Mouse (Mus musculus) c-Kit-positive CD71-positive TER-119-negative erythroid progenitor cells, embryonic 14.5 days (primary cell): ENCODE measurements at regions not wholly inside any gene's neighbourhood (a gene's known extent, or its start where the extent isn't known, plus 50 kb on each side); places are given as distances from the start of the nearest gene placed in this dataset.

ENCODE experiments used
- DNase-seq: peaks from one replicate; pipeline ENCODE4 v3.0.0-alpha.2; 2013; ENCODE audit warnings: low read depth

DNA sequence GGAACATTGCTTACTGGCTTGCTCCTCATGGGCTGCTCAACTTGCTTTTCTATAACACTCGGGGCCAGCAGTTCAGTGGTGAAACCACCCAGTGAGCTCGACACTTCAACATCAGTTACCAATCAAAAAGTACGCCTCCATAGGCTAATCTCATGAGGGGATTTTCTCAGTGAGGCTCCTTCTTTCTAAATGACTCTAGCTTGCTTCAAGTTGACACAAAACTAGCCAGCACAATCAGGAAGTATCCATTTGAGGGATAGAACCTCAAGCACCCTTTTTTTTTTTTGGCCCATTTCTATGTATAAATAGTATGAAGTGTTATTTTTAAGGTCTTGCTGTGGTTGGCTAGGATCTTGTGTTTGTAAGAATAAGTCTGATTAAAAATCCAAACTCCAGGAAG lies 321.7 kb upstream of the Ubash3b start:
- no peak for DNase-seq

DNA sequence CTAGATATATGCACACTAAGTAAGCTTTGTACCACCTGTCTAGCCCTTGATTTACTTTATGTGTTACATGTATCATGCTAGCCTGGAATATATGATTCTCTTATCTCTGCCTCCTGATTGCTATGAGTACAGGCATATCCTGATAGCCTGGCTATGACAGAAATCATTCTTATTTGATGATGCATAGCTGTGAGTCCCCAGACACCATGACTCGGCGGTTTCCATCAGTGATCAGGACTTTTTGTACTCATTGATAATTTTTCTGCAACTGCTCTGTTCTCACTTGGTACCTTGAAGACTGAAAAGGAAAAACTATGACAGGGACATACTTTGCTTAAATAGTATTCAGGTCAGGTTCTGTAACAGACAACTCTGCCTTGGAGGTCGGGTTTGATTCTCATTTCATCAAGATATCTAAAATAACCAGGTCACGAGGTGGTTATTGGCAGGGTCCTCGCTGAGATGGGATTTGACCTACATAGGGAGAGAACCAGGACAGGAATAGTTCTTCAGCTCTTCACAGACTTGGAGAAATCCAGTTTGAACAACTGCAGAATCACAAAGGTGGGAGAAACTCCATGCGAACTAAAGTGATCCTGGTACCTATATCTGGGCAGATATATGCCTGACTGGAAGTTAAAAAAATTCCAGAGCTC lies 320.2 kb upstream of the Ubash3b start:
- no peak for DNase-seq

DNA sequence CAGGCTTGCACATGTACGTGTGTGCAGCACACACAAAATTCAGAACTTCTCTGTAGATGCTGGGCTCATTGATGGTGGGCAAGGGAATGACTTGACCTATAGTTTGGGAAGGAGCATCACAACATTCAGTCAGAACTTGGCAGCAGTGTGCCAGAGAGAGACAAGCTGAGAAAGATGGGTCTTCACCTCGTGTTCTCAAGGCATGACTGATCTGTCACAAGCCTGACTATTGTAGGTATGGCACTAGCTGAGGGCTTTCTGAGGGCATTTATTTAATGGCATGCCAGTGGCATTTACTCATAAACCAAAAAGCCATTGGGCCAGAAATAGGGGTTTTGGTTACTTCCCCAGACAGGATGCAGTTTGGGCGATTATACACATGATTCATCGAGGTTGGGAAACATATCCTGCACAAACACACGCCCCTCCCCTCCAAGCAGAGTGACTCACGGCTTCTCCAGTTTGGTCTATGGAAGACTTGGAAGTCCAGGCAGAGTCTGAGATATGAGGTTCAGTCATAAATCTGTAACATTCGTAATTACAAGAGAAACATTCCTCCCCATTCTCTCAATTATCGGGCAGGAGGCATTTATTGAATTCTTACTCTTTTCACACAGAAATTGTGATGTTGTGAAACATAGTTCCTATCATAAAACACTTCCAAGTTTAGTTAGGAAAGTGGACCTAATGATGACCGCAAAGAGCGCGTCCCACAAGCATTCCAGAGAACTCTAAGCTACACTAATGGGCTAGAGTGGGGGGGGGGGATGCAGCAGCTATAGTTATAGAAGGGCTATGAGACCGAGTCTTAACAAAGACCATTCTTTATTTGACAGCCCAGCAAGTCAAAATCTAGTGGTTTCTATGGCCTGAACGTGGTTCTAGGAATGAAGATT lies 318.6 kb upstream of the Ubash3b start:
- no peak for DNase-seq

DNA sequence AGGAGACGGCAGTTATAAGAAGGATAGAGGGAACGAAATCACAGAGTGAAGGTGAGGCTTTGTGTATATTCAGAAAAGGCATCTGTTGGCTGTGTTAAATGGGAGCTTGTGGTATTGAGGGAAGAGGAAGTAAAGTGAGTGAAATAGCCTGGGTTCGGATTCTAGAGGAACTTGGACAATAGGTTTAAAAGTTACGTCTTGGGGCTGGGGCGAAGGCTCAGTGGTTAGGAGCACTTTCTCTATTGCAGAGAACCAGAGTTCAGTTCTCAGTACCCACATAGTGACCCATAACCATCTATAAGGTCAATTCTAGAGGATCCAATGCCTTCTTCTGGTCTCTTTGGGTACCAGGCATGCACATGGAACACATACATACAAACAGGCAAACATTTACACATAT lies 317.6 kb upstream of the Ubash3b start:
- DNase-seq = no peak

DNA sequence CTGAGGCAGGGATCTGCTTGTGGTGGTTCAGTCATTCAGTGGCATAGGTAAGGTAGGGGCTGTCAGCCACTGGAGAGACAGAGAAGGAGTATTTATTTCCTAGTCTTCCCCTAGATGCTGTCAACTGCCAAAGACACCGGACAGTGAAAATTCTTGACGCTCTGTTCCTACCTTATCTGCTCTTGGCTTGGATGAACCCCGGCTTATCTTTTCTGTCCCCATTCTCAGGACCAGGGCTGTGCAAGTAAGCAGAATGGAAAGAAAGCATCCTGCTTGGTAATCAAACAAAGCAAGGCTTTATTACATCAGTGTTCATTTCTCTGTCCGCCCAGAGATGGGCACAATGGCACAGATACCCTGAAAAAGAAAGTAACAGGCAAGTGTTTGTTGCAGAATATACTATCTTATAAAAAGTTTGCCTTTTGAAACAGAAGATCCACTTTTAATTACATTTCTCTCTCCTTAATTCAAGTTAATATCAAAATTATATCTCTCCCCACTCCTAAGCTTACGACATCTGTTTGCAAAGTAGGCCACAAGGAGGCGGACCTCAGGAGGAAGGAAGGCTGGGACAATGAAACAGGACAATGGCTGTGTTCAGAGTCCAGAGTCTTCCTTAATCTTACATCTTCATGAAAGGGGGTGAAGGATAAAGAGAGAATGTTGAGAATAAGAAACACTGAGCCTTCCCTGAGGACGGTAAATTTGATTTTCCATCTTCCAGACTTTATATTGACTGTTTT lies 316.8 kb upstream of the Ubash3b start:
- no peak for DNase-seq

DNA sequence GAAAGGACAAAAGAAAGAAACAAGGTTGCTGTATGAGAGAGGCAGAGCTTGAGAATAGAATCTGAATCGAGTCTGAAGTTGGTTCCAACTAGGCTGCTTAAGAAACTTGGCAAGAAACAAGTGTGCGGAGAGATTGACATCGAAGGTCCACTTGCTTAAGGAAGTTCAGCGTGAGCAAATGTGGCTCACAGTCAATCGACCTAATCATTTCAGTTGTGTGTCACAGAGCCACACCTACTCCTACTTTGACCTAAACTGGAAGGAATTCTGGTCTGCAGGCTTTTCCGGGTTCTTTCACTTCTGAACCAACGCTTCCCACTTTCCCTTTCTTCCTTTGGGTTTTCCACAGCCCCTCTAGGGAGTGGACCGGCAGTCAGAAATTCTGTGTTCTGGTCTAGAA lies 313.8 kb upstream of the Ubash3b start:
- no peak for DNase-seq

DNA sequence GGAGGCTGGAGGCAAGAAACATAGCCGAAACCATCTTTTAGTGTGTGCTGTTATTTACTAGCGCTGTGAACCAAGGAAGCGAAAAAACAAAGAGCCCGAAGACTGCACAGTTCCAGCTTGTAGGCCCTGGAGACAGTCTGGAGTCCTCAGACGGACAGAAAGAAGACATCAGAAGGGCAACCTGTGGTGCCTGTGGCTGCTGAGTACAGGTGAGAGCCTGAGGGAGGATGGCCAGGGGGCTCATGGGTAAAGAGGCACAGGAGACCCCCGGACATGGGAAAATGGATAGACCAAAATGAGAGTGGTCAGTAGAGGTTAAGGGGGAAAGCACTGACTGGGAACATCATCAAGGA lies 313.4 kb upstream of the Ubash3b start:
- no peak for DNase-seq

DNA sequence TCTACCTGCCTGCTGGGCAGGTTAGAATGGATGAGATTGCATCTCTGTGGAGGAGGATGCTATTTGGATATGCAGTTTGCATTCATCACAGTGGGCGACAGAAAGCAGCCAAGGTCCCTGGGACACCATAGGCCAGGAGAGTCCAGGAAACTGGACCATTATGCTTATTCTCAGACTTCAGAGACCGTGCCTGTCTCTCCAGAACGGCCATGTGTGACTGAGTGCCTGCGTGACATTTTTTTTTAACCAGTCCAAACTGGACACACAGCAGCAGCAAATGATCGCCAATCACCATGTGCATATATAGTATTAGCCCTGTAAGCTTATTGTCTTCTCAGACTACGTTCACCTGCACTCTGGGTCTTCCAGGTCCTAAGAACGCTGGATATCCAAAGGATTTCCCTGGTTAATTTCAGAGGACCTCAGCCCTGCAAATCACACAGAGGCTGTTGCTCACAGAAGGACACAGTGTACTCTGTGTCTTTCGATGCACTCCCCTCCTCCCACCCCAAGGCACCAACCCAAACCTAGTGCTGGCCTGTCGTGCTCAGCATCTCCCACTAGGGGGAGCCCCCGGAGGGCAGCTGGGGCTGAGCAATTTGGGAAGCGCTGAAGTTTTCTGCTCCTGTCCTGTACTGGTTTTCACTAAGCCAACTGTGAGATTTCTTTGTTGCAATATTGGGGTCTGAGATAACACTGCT lies 312.9 kb upstream of the Ubash3b start:
- no peak for DNase-seq

DNA sequence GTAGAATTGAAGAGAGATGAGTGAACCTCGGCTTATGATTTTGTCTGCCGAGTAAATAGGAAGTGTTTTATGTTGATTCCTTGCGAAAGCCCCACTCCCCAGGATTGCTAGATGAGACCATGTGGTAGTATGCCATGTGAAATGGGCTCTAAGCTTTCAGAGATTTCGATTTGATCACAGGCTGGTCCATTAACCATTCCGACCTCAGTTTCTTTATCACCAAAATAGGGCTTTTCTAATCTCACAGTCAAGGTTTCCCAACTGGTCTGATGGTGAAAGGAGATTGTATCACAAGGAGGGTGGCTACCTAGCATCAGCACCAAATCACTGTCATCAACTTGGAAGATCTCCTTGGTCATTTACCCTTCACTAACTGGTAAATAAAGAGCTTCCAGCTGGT lies 312.0 kb upstream of the Ubash3b start:
- DNase-seq = no peak

DNA sequence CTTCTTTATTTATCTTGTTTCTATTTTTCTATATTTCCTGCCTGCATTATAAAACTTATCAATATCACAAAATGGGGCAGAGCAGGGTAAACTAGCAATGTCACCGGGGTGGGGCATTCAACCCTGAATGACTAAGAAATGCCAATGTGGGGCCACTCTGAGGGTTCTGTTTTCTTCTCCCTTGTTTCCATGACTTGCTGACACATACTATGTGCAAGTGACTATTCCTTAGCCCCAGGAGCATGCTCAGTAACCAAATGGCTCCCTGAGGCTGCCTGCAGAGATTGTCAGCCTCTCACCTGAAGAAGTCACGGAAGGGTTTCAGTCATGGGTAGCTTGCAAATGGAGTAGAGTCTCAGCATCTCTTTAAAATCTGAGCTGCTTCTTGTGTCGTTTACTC lies 309.8 kb upstream of the Ubash3b start:
- no peak for DNase-seq

DNA sequence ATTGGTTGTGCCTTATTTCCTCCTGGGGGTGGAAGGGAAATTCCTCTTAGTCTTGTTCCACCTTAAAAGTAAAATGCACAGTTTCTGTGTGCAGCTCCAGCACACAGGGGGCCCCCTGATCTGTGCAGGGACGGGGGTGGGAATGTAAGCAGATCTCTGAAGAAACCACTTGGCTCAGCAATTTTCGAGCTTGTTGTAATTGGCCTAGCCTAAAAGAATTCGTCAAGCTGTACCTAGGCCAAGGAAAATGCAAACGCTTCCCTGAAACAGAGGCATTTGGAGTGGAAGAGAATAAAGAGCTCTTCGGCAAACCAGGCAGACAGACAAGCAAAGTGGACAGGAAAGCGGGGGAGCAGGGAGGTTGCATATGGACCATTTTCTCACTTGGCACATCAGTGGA lies 308.5 kb upstream of the Ubash3b start:
- DNase-seq = no peak

DNA sequence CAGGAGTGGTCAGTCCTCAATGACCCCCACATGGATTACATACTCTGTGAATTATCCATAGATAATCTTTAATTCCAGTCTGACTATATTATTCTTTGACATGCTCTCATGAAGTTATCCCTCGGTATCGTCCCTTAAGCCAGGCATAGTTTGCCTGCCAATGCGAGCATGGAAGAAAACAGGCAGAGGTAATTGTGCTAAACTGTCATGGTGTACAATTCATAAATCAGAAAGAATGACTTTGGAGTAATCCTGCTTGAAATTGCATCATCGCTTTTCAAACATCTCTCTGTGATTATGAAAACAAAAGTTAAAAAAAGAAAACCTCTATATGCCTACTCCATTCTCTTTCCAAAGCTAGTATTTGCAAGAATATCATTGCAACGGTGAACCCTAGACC lies 307.9 kb upstream of the Ubash3b start:
- no peak for DNase-seq

DNA sequence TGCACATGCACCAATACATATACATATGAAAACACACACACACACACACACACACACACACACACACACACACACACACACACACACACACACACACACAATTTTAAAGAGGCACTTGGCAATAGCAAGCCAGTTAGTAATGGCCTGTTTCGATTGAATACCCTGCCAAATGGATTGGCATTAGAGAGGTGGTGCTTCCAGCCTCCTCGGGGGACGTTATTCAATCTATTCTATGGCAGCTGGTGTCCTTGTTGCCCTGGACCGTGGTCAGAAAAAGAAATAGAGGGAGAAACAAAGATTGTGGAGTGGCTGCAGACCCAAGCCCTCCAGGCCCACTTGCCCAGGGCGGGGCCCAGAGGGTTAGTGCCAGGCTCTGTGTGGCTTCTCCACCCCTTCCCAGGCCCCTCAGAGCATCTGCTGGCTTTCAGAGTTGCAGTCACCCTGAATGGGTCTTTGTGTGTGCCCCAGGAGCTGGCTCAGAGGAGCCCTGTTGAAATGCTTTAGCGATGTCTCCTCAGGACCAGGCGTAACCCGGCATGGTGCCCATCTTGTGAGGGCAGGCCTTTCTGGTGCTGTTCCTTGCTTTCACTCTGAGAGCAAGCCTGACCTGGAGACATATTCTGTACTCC lies 302.7 kb upstream of the Ubash3b start:
- no peak for DNase-seq

DNA sequence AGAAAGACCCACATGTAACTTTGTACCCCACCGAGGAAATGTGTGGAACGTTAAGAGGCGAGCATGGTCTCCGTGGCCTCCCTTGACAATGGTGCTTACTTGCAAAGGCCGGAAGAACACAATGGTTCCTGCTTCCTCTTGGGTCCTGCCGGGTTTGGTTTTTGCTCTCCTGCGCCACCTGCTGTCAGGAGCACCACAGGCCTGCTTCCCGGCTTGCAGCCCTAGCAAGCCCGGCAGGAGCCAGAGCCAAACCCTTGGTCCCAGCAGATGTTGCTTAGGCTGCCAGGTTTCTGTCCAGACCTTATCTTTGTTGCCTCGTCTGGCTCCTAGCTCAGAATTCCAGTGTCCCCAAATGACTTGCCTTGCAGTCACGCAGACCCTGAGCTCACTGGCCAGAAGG lies 300.2 kb upstream of the Ubash3b start:
- peak; percentile 14 for DNase-seq

DNA sequence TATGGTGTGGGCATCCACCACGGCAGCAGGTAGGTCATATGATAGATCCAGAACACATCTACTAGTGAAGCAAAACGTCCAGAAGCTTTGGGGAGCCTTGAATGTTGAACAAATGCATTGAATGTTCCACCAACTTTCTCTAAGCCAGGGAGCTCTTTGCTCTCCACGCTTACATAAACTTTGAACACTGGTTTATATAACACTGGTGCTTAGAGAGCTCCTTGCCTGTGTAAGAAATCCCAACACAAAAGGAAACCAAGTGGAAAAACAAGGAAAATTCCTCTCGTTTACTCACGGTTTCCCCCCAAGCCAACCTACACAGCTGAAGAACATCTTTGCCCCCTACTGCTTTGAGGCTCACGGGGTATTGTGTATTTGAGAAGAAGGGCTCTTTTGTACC lies 299.2 kb upstream of the Ubash3b start:
- no peak for DNase-seq

DNA sequence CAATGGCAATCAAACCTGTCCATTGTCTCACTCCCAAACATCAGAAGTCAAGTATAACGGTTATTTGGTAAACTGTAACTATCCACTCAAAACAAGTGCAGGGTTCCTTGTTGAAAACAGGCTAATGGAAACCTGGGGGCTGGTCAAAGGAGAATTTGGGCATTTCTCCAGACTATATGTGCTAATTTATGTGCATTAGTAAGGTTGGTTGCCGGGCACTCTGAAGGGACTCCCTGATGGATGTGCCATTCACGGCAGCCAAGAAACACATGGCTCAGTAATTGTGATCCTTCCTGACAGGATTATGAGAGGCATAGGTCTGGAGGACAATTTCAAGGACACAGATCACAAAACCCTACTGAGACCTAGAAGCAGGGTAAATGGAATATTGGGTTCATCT lies 295.5 kb upstream of the Ubash3b start:
- no peak for DNase-seq

DNA sequence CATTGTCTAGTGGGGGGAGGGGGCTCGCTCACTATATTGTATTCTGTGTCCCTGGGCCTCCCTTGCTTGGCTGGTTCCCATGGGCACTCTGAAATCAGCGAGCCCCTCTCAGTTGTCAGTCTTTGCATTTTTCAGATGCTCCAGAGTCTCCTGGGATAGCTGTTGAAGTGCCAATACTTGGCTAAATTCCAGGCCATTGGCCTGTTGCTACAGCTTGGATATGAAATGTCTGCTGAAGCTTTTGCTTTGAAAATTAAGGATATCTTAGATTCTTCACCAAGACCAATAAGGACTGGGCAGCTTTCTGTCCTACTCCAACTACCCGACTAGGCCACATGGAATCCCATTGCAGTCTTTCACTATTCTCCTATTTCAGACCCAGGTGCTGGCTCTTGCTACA lies 290.2 kb upstream of the Ubash3b start:
- no peak for DNase-seq

DNA sequence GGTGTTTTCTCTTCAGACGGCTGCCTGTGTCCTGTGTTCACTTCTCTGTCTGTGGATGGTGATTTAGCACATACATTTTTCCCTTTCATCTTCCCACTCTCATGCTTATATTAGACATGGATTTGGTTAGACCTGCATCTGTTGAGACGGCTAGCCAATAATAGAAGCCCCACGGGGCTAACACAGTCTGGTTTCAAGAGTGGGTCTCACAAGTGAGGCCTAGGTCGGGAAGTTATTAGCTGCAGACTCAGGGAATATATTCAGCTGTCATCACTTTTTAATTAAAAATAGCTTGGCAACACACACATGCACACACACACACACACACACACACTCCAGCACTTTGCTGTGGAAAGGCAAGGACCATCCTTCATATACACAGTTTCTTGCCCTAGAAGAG lies 287.7 kb upstream of the Ubash3b start:
- DNase-seq = no peak

DNA sequence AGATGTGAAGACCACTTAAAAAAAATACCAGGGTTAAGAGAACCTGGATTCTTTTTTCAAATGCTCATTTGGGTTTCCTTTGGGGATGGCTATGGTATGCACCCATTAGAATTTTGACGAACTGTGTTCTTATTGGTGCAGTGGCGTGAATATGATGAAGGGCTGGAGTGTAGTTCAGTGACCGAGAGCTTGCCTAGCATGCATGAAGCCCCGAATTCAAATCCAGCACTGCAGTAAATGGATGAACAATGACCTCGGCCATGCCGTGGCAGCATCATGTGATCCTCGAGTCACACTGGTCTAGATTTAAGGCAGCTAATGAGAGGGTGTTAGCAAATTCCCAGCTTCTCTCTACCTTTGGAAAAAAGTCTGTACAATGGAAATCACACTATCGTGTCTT lies 286.4 kb upstream of the Ubash3b start:
- DNase-seq = no peak

DNA sequence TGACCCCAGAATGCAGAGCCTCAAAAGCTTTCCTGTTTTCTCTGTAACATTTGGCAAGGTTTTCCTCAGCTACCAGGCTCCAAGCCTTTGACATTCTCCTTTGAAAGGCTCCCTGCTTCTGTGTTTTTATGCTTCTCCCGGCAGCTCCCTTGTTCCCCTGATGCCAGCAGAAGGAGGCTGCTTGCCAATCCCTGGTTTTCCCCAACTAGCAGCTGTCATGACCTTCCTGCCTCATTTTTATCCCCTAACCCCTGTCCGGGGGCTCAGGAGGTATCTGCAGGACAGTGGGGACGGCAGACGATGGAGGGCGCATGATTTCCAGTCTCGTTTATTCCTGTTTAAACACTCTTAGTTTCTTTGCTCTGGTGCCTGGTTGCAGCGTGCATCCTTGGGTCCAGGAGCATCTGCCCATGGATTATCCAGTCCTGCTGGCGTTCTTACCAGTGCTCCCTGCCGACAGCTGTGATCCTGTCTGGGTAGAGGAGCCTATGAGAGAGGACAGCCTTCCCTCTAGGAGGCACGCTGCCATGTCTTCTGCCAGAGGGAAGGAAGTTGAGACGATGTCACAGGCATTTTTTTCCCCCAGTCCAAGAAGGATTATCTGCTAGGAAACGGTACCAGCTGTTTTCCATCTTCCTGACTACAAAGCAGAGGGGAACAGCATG lies 285.8 kb upstream of the Ubash3b start:
- no peak for DNase-seq

DNA sequence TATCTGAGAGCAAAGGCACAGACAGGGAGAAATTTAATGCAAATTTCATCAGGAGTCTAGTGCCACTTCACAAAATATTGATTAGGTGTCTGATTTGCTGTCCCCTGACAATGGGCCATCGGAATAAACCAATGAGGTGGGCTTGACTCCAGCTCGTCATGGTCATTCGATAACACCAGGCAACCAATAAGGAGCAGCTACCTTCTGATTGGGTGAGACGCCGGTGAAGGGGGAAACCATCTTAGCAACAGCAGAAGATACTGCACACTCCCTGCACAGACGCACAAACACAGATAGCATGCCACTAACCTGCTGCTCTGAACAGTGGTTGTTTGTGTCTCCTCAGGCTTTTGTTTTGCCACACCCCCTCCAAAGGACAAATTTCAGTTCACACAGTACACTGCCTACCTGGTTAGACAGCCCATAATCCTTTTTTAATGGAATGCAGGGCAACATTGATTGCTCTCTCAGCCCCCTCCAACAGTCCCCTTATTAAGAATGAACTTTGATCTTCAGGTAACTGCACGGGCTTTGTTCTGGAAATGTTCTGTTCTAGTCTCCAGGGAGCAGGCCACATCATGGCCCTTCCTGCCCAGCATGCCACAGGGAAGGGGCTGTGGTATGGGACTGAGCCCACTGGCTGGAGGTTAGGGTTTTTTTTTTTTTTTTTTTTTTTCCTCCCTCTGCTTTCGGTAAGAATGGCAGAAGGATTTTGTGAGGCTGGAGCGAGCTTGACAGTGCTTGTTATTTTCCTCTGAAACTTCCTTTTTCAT lies 285.1 kb upstream of the Ubash3b start:
- no peak for DNase-seq
